Mouse (Mus musculus) hindbrain, embryonic 13.5 days (tissue): ENCODE measurements around the gene Mocs2. TPM values are rescaled to one million over a fixed set of nuclear protein-coding genes. Genes with fewer than 3 reads are reported as not detected.
A peak's percentile ranks its signal among the peaks of the same experiment; 100 is the strongest.

ENCODE experiments used
- ATAC-seq: fragments of 200-750 bp; cut with Nextera tagmentation; 2 replicates; pipeline ENCODE4 v1.8.0; 2017; ENCODE audit warnings: moderate TSS enrichment; ENCODE audit not compliant: low FRiP score
- H3K27ac ChIP-seq: fragments of 300-500 bp; sonication (generic); 2 replicates; pipeline ENCODE4 v1.5.1; 2015; ENCODE audit warnings: inconsistent platforms, mild to moderate bottlenecking, moderate library complexity
- H3K27me3 ChIP-seq: fragments of 300-500 bp; sonication (generic); 2 replicates; pipeline ENCODE4 v1.6.1; 2015; ENCODE audit warnings: mild to moderate bottlenecking, inconsistent platforms
- H3K36me3 ChIP-seq: fragments of 300-500 bp; sonication (generic); 2 replicates; pipeline ENCODE4 v1.6.1; 2015; ENCODE audit warnings: mild to moderate bottlenecking, inconsistent platforms
- H3K4me1 ChIP-seq: fragments of 300-500 bp; sonication (generic); replicated peaks from 2 replicates; pipeline ENCODE4 v1.6.1; 2015; ENCODE audit warnings: inconsistent platforms
- H3K4me2 ChIP-seq: fragments of 300-500 bp; sonication (generic); 2 replicates; pipeline ENCODE4 v1.6.1; 2015; ENCODE audit warnings: inconsistent platforms, mild to moderate bottlenecking, moderate library complexity
- H3K4me3 ChIP-seq: fragments of 300-500 bp; sonication (generic); 2 replicates; pipeline ENCODE4 v1.5.1; 2015; ENCODE audit warnings: mild to moderate bottlenecking, inconsistent platforms
- H3K9ac ChIP-seq: fragments of 300-500 bp; sonication (generic); 2 replicates; pipeline ENCODE4 v1.6.1; 2015; ENCODE audit warnings: mild to moderate bottlenecking, inconsistent platforms
- H3K9me3 ChIP-seq: fragments of 300-500 bp; sonication (generic); 2 replicates; pipeline ENCODE4 v1.6.1; 2016; ENCODE audit warnings: inconsistent platforms
- WGBS: fragments of 180-500 bp; shearing (Covaris S2); methylation state at CpG from one replicate; pipeline ENCODE4 v1.1.7; 2015; 5-methylcytosine and 5-hydroxymethylcytosine counted together
- polyA plus RNA-seq: library from polyadenylated mRNA; unstranded; fragments of >200 nt; fragmentation: Nextera tagmentation; extraction: Ambion mirVana; gene quantifications from 2 replicates; pipeline ENCODE4 v1.2.1, GENCODE M21; 2015

The Mocs2 gene
- polyA plus RNA-seq, 1 experiment from 2014 or later: 115 TPM

DNA sequence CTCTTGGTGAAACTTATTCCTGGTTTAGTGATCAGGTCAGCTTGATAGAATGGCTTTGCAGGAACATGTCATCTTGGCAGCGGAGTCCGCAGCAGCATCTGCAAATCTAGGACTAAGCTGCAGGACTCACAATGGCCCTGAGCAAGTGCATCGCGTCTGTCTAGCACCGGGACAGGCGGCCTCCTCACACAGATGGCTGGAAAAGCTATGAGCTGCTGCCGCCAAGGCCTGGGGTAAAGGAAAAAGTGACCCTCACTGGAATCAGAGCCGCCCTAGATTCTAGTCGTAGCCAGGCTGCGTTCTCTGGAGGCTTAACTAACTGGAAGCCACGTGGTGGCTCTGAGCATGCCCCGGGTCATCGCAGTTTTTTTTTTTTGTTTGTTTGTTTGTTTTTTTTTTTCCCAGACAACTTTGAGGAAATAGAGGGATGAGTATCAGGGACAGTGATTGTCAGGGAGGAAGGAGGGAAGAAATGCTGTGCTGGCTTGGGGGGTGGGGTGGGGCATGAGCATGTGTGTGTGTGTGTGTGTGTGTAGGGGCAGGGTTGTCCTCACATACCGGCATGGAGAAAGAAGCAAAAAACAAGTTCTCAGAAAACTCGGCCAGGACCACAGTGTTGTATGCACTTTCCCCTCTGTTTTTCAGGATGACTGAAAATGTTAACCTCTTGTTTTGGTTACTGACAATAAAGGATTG is 37.7 kb downstream of the Mocs2 start:
- no peak overlapping the region for H3K27ac ChIP-seq
- 0 out of 2 replicates have a peak overlapping the region, but pooled peaks have one; percentile 19 for H3K9ac ChIP-seq
- peak overlapping the region; percentile 43 for H3K4me2 ChIP-seq
- H3K4me3 ChIP-seq: peak overlapping the region; percentile 11; the same call in 1 of the 2 replicates
- H3K36me3 ChIP-seq: no peaks in the 10 kb centered on the region
- H3K4me1 ChIP-seq: peaks cover 10% of the 10 kb centered on the region
- WGBS: 25% methylated on average over 15 of the region's 15 CpGs
- H3K27me3 ChIP-seq: no peaks in the 10 kb centered on the region
- H3K9me3 ChIP-seq: no peaks in the 10 kb centered on the region
- no peak for ATAC-seq

DNA sequence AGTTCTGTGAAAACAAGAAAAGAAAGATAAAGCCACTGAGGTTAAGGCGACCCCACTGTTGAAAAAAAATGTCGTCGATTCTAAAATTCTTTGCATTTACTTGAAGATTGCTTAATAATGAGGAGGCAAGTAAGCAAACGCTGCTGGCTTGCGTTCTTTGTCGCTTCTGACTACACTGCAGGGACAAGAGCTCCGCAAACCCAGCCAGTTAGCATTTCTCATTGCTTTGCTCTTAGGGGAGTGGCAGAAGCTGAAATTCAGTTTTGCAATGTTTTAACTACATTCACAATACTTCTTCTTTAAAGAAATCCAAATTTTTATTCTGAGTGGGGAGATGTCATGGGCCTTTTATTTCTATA is 38.2 kb downstream of the Mocs2 start:
- no peak overlapping the region for H3K9ac ChIP-seq
- no peaks in the 10 kb centered on the region for H3K9me3 ChIP-seq
- H3K27me3 ChIP-seq: no peaks in the 10 kb centered on the region
- H3K4me2 ChIP-seq: peak overlapping the region; percentile 43
- H3K27ac ChIP-seq: no peak overlapping the region
- no peak for ATAC-seq
- WGBS: 24% methylated on average over 7 of the region's 7 CpGs
- H3K4me3 ChIP-seq: no peak overlapping the region
- no peaks in the 10 kb centered on the region for H3K36me3 ChIP-seq
- peaks cover 10% of the 10 kb centered on the region for H3K4me1 ChIP-seq

DNA sequence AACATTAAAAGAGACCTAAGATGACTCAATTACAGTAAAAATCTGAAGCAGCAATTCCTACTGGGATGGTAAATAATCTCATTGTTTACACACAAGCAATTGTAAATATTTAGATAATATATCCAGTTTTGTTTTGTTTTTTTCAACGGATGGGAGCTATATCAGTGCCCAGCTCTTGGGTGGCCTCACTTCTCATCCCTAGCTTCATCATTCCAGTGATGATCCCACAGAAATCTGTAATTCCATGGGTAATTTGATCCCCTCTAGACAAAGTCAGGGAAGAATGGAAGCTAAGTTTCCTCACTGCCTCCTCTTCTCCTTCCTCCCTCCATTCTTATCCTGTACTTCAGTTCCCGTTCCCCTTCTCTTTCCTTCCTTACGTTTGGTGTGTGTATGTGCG is 39.5 kb downstream of the Mocs2 start:
- no peaks in the 10 kb centered on the region for H3K9me3 ChIP-seq
- H3K9ac ChIP-seq: no peak overlapping the region
- H3K4me3 ChIP-seq: no peak overlapping the region
- ATAC-seq: no peak
- H3K36me3 ChIP-seq: no peaks in the 10 kb centered on the region
- H3K27ac ChIP-seq: no peak overlapping the region
- WGBS: 87% methylated on average over 4 of the region's 4 CpGs
- H3K27me3 ChIP-seq: no peaks in the 10 kb centered on the region
- peaks cover 10% of the 10 kb centered on the region for H3K4me1 ChIP-seq
- H3K4me2 ChIP-seq: no peak overlapping the region

DNA sequence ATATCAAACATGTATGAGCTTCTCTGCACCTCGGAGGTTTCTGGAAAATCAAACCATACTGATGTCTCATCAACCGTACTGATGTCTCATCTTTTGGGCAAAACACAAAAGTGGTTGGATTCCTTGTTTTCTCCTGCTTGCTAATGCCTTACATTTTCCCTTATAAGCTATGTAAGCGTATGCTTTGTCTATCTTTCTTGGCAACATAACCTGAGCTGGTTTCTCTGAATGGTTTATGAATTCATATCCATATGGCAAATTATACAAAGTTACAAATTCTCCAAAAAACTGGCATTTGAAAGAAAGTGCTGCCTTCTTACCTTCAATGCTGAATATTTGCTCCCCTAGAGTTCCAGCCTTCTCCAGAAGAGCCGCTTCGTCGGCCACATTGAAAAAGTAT is 56.7 kb downstream of the Mocs2 start:
- 90% methylated on average over 6 of the region's 6 CpGs for WGBS
- no peak for ATAC-seq
- Histone ChIP-seq H3K9ac (no peak overlapping the region), H3K4me1 (no peaks in the 10 kb centered on the region), H3K27me3 (no peaks in the 10 kb centered on the region), H3K4me2 (no peak overlapping the region), H3K36me3 (no peaks in the 10 kb centered on the region), H3K4me3 (no peak overlapping the region), H3K27ac (no peak overlapping the region), H3K9me3 (no peaks in the 10 kb centered on the region)

DNA sequence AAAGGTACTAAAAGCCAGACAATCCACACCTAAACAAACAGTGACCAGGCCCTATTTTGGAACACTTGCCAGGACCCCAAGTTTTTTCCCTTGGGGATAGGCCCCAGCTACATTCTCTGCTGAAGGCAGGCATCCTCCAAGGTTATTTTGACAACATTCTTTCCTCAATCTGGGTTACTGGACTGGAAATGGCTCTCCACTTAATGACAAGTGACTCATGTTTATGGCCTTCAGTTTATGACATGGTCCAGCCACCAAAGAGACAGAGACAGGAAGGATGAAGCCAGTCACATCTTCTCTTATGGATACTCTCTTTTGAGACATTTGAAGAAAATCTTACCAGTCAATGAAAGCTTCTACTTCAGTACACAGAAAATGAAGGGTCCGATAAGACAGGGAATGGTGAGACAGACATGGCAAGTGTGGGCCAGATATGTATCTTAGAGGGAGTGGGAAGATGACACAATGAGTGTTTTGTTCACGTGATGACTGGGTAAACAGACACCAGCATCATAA is 58.0 kb downstream of the Mocs2 start:
- 85% methylated on average over 2 of the region's 2 CpGs for WGBS
- Histone ChIP-seq H3K9ac (no peak overlapping the region), H3K27ac (no peak overlapping the region), H3K4me1 (no peaks in the 10 kb centered on the region), H3K36me3 (no peaks in the 10 kb centered on the region), H3K27me3 (no peaks in the 10 kb centered on the region), H3K9me3 (no peaks in the 10 kb centered on the region), H3K4me3 (no peak overlapping the region), H3K4me2 (no peak overlapping the region)
- ATAC-seq: no peak

- WGBS: 86% methylated on average over 11 of the region's 11 CpGs
- no peak overlapping the region for H3K4me3 ChIP-seq
- no peaks in the 10 kb centered on the region for H3K9me3 ChIP-seq
- no peak for ATAC-seq
- no peak overlapping the region for H3K9ac ChIP-seq
- no peaks in the 10 kb centered on the region for H3K36me3 ChIP-seq
- no peaks in the 10 kb centered on the region for H3K27me3 ChIP-seq
- no peaks in the 10 kb centered on the region for H3K4me1 ChIP-seq
- no peak overlapping the region for H3K4me2 ChIP-seq
- no peak overlapping the region for H3K27ac ChIP-seq
Measured at GRCm38 (mm10) chr13:114878667-114879066, 60.6 kb downstream of the Mocs2 start.

Other genes starting within 250 kb of the Mocs2 start
- 1.9 and 2.3 TPM in 2 replicates for gene Itga2, start 113.9 kb downstream of the Mocs2 start, polyA plus RNA-seq